Mouse (Mus musculus) E14TG2a.4 (cell line): Measurements from ENCODE around the gene Mip.

ENCODE experiments used
- CTCF ChIP-seq: conservative IDR thresholded peaks from 2 replicates; pipeline ENCODE4 v1.5.1; 2014; ENCODE audit warnings: low read length
- NANOG ChIP-seq: IDR thresholded peaks from 2 replicates; pipeline ENCODE4 v1.6.1; 2014; ENCODE audit warnings: borderline replicate concordance, low read length, mixed read lengths
- POU5F1 ChIP-seq: IDR thresholded peaks from 2 replicates; pipeline ENCODE4 v1.6.1; 2014; ENCODE audit warnings: low read length, borderline replicate concordance

GRCm38 (mm10) chr10:128237807-128238480, 12.3 kb downstream of the Mip start:
- TF ChIP-seq CTCF (no peak), NANOG (no peak), POU5F1 (no peak)
